Mouse (Mus musculus): ENCODE measurements around the gene Apoa4. TPM values are rescaled to one million over a fixed set of nuclear protein-coding genes. Genes with fewer than 3 reads are reported as not detected.

Apoa4 gene
- 0.06 TPM in 1 of 2 replicates, not detected in the other for polyA plus RNA-seq (2015; fragmentation: Nextera tagmentation; extraction: Ambion mirVana)

DNA sequence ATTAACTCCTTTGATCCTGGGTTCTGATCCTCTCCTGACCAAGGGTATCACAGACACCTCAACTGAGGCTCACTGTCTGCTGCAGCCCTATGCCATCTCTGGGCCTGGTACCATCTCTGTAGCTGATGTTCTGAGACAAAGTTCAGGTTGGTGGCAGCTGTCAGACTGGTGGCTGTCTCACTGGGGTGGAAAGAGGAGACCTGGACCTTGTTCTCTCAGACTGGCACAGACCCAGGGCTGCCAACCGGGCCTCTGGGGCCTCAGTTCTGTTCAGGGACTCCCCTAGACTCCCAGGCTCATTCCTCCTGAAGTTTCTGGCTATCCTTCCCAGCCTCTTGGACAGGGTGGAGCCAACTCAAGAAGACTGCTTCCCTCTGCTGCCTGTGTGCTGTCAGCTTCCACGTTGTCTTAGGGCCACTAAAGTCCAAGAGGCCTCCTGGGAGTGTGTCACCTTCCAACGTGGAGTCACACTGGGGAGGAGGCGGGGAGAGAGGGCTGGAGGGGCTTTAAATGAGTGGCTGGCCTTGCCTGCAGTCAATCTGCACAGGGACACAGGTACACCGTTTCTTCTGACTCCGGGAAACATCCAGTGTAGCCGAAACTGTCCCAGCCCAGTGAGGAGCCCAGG is at the start of gene Apoa4:
Apoa4 (plus strand) TSS at position 171 of the 628 bp plus-strand sequence.
- Histone ChIP-seq H3K9ac (replicated peaks; ENCODE audit: low read depth) (no peak within 1 kb of the TSS), H3K4me2 (replicated peaks; ENCODE audit: low read depth, low read length) (no peak within 1 kb of the TSS), H3K4me1 (ENCODE audit: insufficient read depth, low read depth, low read length) (no peaks in the 10 kb centered on the region), H3K27ac (ENCODE audit: low read length) (no peak within 1 kb of the TSS), H3K9me3 (ENCODE audit: low read length) (no peaks in the 10 kb centered on the region), H3K27me3 (replicated peaks; ENCODE audit: insufficient read depth, low read length) (no peaks in the 10 kb centered on the region), H3K4me3 (ENCODE audit: low read depth, low read length) (no peak within 1 kb of the TSS), H3K36me3 (ENCODE audit: insufficient read depth, low read length) (no peaks in the 10 kb centered on the region)
- DNase-seq (ENCODE audit: low spot score), result no peak
- TF ChIP-seq EP300 (IDR thresholded peaks at IDR 0.05) (no peak), CTCF (IDR thresholded peaks at IDR 0.05) (no peak)
- 55% methylated on average over 7 of the region's 7 CpGs for WGBS
- no peak for ATAC-seq

DNA sequence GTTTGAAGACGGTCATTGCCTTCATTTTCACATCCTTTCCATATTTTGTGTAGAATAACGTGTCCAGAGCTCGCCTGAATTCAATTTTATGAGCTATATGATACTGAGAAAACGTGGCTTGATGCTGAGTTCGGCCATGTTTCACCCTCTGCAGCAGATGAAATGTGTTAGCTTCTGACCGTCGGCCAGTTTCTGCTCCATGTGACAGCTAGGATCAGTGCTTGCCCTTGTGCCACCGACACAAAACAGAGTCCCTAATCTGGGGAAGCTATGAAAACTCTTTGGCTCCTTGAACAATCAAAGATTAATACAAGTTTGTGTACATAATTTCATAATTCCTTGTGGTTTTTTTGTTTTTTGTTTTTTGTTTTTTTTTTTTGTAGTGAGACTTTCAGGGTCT is 49.3 kb upstream of the Apoa4 start:
- Histone ChIP-seq H3K4me3 (ENCODE audit: low read depth, low read length) (no peak overlapping the region), H3K4me2 (replicated peaks; ENCODE audit: low read depth, low read length) (no peak overlapping the region), H3K4me1 (ENCODE audit: insufficient read depth, low read depth, low read length) (no peaks in the 10 kb centered on the region), H3K9ac (replicated peaks; ENCODE audit: low read depth) (no peak overlapping the region), H3K27me3 (replicated peaks; ENCODE audit: insufficient read depth, low read length) (no peaks in the 10 kb centered on the region), H3K27ac (ENCODE audit: low read length) (no peak overlapping the region), H3K36me3 (ENCODE audit: insufficient read depth, low read length) (peaks cover 4% of the 10 kb centered on the region; the same call in 1 of the 2 replicates), H3K9me3 (ENCODE audit: low read length) (no peaks in the 10 kb centered on the region)
- 61% methylated on average over 8 of the region's 8 CpGs for WGBS
- TF ChIP-seq CTCF (IDR thresholded peaks at IDR 0.05), result no peak
- no peak for TF ChIP-seq EP300 (IDR thresholded peaks at IDR 0.05)
- no peak for DNase-seq (ENCODE audit: low spot score)
- ATAC-seq, result no peak

GRCm38 (mm10) chr9:46191644-46192043 is 48.9 kb upstream of the Apoa4 start:
- DNase-seq (ENCODE audit: low spot score), result peak; percentile 86
- TF ChIP-seq CTCF (IDR thresholded peaks at IDR 0.05) (peak; percentile 73), EP300 (IDR thresholded peaks at IDR 0.05) (0 out of 2 replicates have a peak, but pooled peaks have one; percentile 23)
- ATAC-seq, result peak; percentile 40; the same call in 1 of the 2 replicates
- 16% methylated on average over 1 of the region's 1 CpGs for WGBS
- H3K4me2 ChIP-seq (replicated peaks; ENCODE audit: low read depth, low read length), result no peak overlapping the region
- no peak overlapping the region for H3K27ac ChIP-seq (ENCODE audit: low read length)
- peaks cover 8% of the 10 kb centered on the region; the same call in 1 of the 2 replicates for H3K36me3 ChIP-seq (ENCODE audit: insufficient read depth, low read length)
- H3K9ac ChIP-seq (replicated peaks; ENCODE audit: low read depth), result no peak overlapping the region
- H3K4me3 ChIP-seq (ENCODE audit: low read depth, low read length), result no peak overlapping the region
- no peaks in the 10 kb centered on the region for H3K9me3 ChIP-seq (ENCODE audit: low read length)
- no peaks in the 10 kb centered on the region for H3K27me3 ChIP-seq (replicated peaks; ENCODE audit: insufficient read depth, low read length)
- no peaks in the 10 kb centered on the region for H3K4me1 ChIP-seq (ENCODE audit: insufficient read depth, low read depth, low read length)

- Histone ChIP-seq H3K4me1 (ENCODE audit: insufficient read depth, low read depth, low read length) (no peaks in the 10 kb centered on the region), H3K9ac (replicated peaks; ENCODE audit: low read depth) (no peak overlapping the region), H3K4me2 (replicated peaks; ENCODE audit: low read depth, low read length) (no peak overlapping the region), H3K27me3 (replicated peaks; ENCODE audit: insufficient read depth, low read length) (no peaks in the 10 kb centered on the region), H3K27ac (ENCODE audit: low read length) (no peak overlapping the region), H3K9me3 (ENCODE audit: low read length) (no peaks in the 10 kb centered on the region), H3K4me3 (ENCODE audit: low read depth, low read length) (no peak overlapping the region), H3K36me3 (ENCODE audit: insufficient read depth, low read length) (peaks cover 8% of the 10 kb centered on the region; the same call in 1 of the 2 replicates)
- DNase-seq (ENCODE audit: low spot score), result peak; percentile 40
- TF ChIP-seq EP300 (IDR thresholded peaks at IDR 0.05) (no peak), CTCF (IDR thresholded peaks at IDR 0.05) (no peak)
- ATAC-seq, result no peak
- WGBS, result 90% methylated on average over 6 of the region's 6 CpGs
These were observed 47.9 kb upstream of the Apoa4 start for GRCm38 (mm10) chr9:46192642-46193041.

GRCm38 (mm10) chr9:46194809-46195208 is 45.7 kb upstream of the Apoa4 start:
- Histone ChIP-seq H3K27ac (ENCODE audit: low read length) (no peak overlapping the region), H3K4me2 (replicated peaks; ENCODE audit: low read depth, low read length) (no peak overlapping the region), H3K36me3 (ENCODE audit: insufficient read depth, low read length) (peaks cover 19% of the 10 kb centered on the region), H3K4me1 (ENCODE audit: insufficient read depth, low read depth, low read length) (no peaks in the 10 kb centered on the region), H3K9me3 (ENCODE audit: low read length) (no peaks in the 10 kb centered on the region), H3K4me3 (ENCODE audit: low read depth, low read length) (no peak overlapping the region), H3K27me3 (replicated peaks; ENCODE audit: insufficient read depth, low read length) (no peaks in the 10 kb centered on the region), H3K9ac (replicated peaks; ENCODE audit: low read depth) (no peak overlapping the region)
- 74% methylated on average over 9 of the region's 9 CpGs for WGBS
- no peak for TF ChIP-seq CTCF (IDR thresholded peaks at IDR 0.05)
- ATAC-seq (no peak), DNase-seq (ENCODE audit: low spot score) (no peak)

- H3K36me3 ChIP-seq (ENCODE audit: insufficient read depth, low read length), result peaks cover 22% of the 10 kb centered on the region
These were observed 43.8 kb upstream of the Apoa4 start for GRCm38 (mm10) chr9:46196699-46197169.

More at GRCm38 (mm10) chr9:46196699-46197169, 43.8 kb upstream of the Apoa4 start:
- H3K9me3 ChIP-seq (ENCODE audit: low read length), result no peaks in the 10 kb centered on the region
- 49% methylated on average over 12 of the region's 12 CpGs for WGBS
- TF ChIP-seq EP300 (IDR thresholded peaks at IDR 0.05), result peak; percentile 87
- TF ChIP-seq CTCF (IDR thresholded peaks at IDR 0.05), result no peak
- no peaks in the 10 kb centered on the region for H3K27me3 ChIP-seq (replicated peaks; ENCODE audit: insufficient read depth, low read length)
- H3K27ac ChIP-seq (ENCODE audit: low read length), result peak overlapping the region; percentile 23; the same call in 1 of the 2 replicates
- DNase-seq (ENCODE audit: low spot score) (peak; percentile 77), ATAC-seq (peak; percentile 82)
- H3K9ac ChIP-seq (replicated peaks; ENCODE audit: low read depth), result no peak overlapping the region
- H3K4me2 ChIP-seq (replicated peaks; ENCODE audit: low read depth, low read length), result no peak overlapping the region
- H3K4me1 ChIP-seq (ENCODE audit: insufficient read depth, low read depth, low read length), result no peaks in the 10 kb centered on the region
- H3K4me3 ChIP-seq (ENCODE audit: low read depth, low read length), result no peak overlapping the region

Data from lung, postnatal 0 days (tissue).